Mouse (Mus musculus) inflammation-experienced regulatory T-cells, adult 6 months (primary cell): Measurements from ENCODE around the gene Pxk. TPM values are rescaled to one million over a fixed set of nuclear protein-coding genes. Genes with fewer than 3 reads are reported as not detected.
"Not testable (repeated sequence)": the region's sequence is repeated elsewhere in the genome, so short reads cannot be mapped to it uniquely, and the experiment has no call there.

Source experiments
- ATAC-seq: one replicate; pipeline ENCODE4 v1.8.0; 2017
- polyA plus RNA-seq, 3 experiments: library from polyadenylated mRNA; unstranded; fragments of 100-300 nt; shearing (Covaris generic); gene quantifications; one replicate each; pipeline ENCODE4 v1.2.1; 2017

Gene Pxk
- polyA plus RNA-seq, 3 experiments from 2014 or later = 31.7 to 38.5 (median 32.9) TPM

GRCm38 (mm10) chr14:8108047-8108446, 10.0 kb downstream of the Pxk start:
- ATAC-seq = no peak

DNA sequence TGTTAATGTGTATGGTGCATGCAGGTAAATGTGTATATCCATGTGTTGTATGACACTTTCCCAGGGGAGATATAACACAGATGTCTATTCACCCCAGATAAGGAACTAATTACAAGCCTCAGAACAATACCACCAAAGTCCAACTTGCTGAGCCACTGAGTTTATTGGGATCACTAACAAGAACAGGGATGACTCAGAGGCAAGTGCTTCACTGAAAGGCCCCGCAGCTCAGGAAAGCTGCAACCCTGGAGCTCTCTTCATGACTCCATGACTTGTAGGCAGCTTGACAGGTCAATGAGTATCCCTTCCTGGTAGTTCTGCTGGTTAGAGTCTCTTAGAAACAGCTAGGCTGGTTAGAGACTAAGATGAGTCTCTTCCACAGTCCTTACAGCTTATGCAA, 11.0 kb downstream of the Pxk start:
- ATAC-seq = no peak

GRCm38 (mm10) chr14:8111545-8111944, 13.5 kb downstream of the Pxk start:
- no peak for ATAC-seq

GRCm38 (mm10) chr14:8112036-8112435, 14.0 kb downstream of the Pxk start:
- ATAC-seq = no peak

- ATAC-seq = no peak
Observed at GRCm38 (mm10) chr14:8113616-8114015, 15.6 kb downstream of the Pxk start.

- ATAC-seq = no peak
Observed at GRCm38 (mm10) chr14:8114306-8114705, 16.3 kb downstream of the Pxk start.

GRCm38 (mm10) chr14:8114756-8115155, 16.7 kb downstream of the Pxk start:
- no peak for ATAC-seq

- no peak for ATAC-seq
Observed at GRCm38 (mm10) chr14:8115772-8116171, 17.8 kb downstream of the Pxk start.

DNA sequence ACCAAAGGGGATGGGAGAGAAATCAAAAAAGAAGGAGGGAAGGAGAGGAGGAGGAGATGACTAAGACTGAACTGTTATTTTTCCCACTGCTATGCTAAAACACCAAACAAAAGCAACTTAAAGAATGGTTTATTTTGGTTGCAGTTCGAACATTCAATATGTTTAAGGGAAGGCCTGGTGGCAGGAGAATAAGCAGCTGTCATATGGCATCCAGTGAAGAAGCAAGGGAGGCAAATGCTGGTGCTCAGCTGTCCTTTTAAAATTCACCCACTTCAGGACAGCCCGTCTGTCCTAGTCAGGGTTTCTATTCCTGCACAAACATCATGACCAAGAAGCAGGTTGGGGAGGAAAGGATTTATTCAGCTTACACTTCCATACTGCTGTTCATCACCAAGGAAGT, 19.4 kb downstream of the Pxk start:
- no peak for ATAC-seq

- ATAC-seq = no peak
Observed at GRCm38 (mm10) chr14:8119454-8119853, 21.4 kb downstream of the Pxk start.

- no peak for ATAC-seq
Observed at GRCm38 (mm10) chr14:8119904-8120303, 21.9 kb downstream of the Pxk start.

GRCm38 (mm10) chr14:8123141-8123540, 25.1 kb downstream of the Pxk start:
- ATAC-seq = no peak

DNA sequence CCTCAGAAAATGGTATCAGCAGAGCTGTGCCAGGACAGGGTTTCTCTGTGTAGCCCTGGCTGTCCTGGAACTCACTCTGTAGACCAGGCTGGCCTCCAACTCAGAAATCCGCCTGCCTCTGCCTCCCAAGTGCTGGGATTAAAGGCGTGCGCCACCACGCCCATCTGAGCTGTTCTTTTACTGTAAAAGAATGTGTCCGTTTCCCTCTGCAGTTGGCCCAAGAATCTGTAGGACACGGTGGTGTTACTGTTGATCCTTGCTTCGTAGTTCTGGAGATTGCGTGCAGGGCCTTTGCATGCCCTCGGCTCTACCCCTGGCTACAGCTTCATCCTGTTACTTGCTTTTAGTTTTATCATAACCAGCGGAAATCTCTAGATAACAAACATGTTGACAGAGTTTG, 25.6 kb downstream of the Pxk start:
- not testable (repeated sequence) for ATAC-seq

GRCm38 (mm10) chr14:8124046-8124881, 26.3 kb downstream of the Pxk start:
- ATAC-seq = no peak

DNA sequence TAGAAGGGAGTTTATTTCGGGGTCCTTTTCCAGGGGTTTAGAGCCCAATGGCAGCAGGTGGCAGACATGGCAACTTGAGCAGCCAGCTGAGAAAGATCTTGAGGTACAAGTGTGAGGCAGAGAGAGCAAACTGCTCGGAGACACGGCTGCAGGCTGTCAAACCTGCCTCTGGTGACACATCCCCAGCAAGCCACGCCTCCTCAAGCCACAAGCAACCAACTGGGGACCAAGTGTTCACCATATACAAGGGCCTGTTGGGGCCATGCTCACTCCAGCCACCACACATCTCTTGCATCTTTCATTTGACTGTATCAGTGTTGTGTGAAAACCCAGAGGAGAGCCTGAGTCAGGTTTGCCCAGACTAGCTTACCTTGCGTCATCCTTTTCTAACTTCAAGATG, 30.0 kb downstream of the Pxk start:
- ATAC-seq = no peak

DNA sequence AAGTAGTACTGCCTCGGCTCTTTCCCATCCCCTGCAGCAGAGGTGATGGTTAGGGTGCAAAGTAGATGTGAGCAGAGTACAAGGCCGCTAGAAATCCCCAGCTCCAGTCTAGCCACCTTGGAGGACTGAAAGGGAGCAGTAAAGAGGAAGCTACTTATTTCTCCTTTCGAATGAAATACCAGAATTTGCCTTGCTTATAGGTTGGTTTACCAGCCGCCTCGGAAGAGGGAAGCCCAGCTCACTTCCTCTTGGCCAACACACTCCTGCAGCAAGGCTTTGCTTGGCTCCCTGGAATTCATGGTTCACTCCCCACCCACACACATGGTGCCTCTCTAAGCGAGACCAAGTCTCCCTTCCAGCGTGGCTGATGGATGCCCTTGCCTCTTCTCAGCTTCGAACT, 34.8 kb downstream of the Pxk start:
- ATAC-seq = no peak

DNA sequence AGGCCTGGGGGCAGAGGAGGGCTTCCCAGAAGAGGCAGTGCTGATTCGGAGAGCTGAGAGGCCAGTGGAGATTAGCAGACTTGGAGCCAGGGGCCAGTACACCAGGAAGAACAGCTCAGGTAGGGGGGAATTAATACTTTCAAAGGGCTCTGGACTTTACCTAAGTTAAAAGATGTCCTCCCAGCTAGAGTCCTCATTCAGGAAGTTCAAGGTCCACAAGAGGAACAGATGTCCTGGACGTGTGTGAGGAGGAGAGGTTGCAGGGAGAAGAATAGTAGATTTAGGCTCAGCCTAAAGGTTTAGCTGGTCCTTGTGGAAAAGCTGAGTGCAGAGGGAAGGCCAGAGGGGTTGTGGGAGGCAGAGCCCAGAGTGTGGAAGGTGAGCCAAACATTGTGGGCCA, 36.2 kb downstream of the Pxk start:
- ATAC-seq = no peak

GRCm38 (mm10) chr14:8135130-8135529, 37.1 kb downstream of the Pxk start:
- no peak for ATAC-seq

DNA sequence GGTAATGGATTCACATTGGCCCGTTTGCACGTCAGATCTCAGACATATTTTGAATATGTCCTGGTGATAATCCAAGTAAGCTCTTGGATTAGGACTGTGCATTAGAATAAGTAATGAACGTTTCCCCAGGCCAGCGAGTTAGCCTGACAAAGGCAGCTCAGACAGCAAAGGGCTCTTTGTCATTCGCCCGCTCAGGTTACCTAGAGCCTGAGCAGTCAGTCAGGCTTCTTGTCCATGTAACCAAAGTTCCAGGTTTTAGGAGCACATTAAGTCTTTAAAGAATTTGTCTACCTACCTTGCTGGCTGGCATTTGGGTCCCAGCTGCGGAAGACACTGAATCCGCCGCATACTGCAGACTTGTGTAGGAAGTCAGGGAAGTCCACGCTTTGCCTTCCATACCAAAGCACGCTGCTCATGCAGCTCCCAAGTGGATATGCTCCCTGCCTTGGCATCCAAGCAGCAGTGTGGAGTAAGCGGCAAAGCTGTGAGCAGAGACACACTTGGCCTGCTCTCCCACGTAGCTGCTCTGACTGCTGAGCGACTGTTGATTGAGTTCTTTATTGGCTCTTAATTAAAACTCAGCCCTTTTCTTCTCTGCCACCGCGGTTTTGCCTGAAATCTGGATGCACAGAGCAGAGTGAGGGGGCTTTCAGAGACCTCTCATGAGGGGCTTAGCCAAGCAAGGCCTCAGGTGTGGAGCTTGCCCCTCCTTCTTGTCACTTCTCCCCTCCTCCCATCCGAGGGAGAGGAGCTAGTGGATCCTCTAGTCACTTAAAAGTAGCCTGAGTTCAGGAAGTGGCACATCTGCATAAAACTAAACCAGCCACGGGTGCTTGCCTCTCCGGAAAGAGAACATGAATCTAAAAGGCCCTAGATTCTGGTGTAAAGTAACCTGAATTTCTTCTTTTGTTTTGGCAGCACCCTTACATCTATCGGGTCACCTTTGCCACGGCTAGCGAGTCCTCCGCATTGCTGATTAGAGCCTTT, 42.0 kb downstream of the Pxk start:
- no peak for ATAC-seq

DNA sequence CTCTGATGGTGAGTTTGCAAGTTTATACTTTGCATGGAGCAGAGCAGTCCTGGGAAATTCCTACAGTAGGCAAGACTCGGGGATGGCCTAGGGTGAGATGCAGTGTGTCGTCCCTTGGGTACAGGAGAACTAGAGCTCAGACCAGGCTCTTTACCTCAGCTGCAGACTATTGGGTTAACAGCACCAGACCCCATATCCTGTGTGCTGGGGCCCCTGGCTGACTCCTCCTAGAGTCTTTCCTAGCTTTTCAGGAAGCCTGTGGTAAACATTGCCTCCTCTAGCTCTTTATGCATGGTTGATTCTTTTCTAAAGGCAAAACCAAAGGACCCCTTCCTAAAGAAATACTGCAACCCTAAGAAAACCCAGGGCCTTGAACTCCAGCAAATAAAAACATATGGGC, 43.1 kb downstream of the Pxk start:
- ATAC-seq = no peak

DNA sequence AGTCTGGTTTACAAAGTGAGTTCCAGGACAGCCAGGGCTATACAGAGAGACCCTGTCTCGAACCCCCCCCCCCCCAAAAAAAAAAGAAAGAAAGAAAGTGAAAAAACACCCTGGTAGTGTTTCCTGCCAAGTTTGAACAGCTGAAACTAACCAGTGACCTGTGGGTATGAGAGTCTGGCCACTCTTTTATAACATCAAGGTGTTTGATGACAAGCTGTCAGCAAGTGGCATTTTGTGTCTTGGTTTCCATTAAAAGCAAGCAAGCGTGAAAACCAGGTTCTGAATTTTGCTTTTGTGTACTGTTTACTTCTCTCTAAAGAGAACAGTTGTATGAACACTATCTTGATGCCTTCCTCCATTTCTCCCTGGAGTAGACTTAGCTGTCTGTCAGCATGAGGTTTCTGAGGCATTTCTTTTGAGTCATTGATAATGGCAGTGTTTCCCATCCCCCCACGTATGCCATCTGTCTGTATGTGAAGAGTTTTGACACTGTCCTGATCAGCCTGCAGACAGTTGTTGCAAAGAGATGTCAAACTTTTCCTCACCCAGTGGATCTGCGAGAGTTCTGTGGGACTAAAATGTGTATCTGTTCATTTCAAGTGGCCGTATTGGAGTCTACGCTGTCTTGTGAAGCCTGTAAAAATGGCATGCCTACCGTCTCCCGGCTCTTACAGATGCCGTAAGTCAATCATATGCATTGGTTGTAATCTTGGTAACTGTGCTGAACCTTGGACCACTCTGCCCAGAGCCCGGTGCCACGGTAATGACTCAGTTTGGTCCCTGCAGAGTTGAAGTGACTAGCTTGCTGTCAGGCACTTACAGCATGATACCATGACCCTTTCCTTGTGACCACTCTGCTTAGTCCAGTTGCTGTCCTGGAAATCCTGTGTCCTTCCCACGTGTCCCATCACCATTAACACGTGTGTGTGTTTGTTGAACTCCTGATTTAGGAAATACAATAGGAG, 47.9 kb downstream of the Pxk start:
- no peak for ATAC-seq

DNA sequence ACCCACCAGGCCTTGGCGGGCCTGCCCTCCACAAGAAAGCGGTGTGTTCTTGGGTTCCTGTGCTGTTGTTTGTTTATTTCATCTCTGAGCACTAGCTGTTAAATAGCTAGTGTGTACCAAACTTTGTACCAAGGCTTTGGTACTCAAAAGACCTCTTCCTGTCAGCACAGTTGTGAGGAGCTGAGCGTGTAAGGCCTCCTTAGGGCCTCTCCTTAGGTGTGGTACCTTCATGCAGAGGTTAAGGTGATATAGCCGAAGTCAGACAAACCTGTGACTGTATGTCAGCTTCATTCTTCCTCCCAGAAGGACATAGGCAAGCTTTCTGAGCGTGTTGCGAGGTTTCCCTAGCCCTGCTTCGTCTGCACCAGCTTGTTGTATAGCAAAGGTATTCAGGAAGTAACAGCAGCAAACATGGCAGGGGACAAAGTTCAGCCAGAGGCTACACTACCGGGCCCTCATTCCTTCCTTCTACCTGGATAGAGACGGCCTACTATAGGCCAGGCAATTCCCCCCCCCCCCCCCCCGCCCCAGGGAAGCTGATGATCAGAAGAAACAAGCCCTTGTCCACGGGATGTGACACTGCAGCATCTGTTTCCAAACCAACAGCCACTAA, 48.7 kb downstream of the Pxk start:
- no peak for ATAC-seq
